Mouse (Mus musculus) MEL (cell line): ENCODE measurements around the gene Npas4. TPM values are rescaled to one million over a fixed set of nuclear protein-coding genes. Genes with fewer than 3 reads are reported as not detected.

Source experiments
- DNase-seq: peaks from one replicate; pipeline ENCODE4 v3.0.0; 2011; ENCODE audit warnings: low read depth, low spot score
- H3K27ac ChIP-seq: 2 replicates; pipeline ENCODE4 v1.5.1; 2012; ENCODE audit warnings: low read depth, mild to moderate bottlenecking, control low read depth, low read length, moderate library complexity; ENCODE audit not compliant: control insufficient read depth
- H3K27me3 ChIP-seq, 2 experiments: fragments of 150-350 bp in 1 of 2; sonication (generic) in 1 of 2; 2 replicates each; pipeline ENCODE4 v1.6.1; 2012; ENCODE audit warnings: low read length in 2 of 2, mild to moderate bottlenecking in 2 of 2, improper control_type of control experiment in 1 of 2, moderate library complexity in 1 of 2; ENCODE audit not compliant: insufficient read depth in 2 of 2, control insufficient read depth in 1 of 2
- H3K36me3 ChIP-seq, 2 experiments: 2 replicates each; pipeline ENCODE4 v1.6.1; 2012 to 2014; ENCODE audit warnings: low read length in 2 of 2, improper control_type of control experiment in 1 of 2, inconsistent platforms in 1 of 2, mild to moderate bottlenecking in 1 of 2; ENCODE audit not compliant: insufficient read depth in 2 of 2, control insufficient read depth in 1 of 2
- H3K4me1 ChIP-seq, 2 experiments: fragments of 150-350 bp in 1 of 2; sonication (generic) in 1 of 2; 2 replicates each; pipeline ENCODE4 v1.6.1; 2012; ENCODE audit warnings: low read length in 2 of 2, improper control_type of control experiment in 1 of 2, mild to moderate bottlenecking in 1 of 2; ENCODE audit not compliant: insufficient read depth in 2 of 2, control insufficient read depth in 1 of 2
- H3K4me3 ChIP-seq, 2 experiments: fragments of 150-350 bp in 1 of 2; sonication (generic) in 1 of 2; 2 replicates each; pipeline ENCODE4 v1.5.1; 2012; ENCODE audit warnings: low read depth in 2 of 2, low read length in 2 of 2, mild to moderate bottlenecking in 2 of 2, moderate library complexity in 2 of 2, control low read depth in 1 of 2, improper control_type of control experiment in 1 of 2; ENCODE audit not compliant: control insufficient read depth in 1 of 2, insufficient read depth in 1 of 2
- H3K79me2 ChIP-seq: 2 replicates; pipeline ENCODE4 v1.6.1; 2012; ENCODE audit warnings: mild to moderate bottlenecking, low read length, moderate library complexity; ENCODE audit not compliant: control insufficient read depth, poor library complexity, insufficient read depth
- H3K9ac ChIP-seq: 2 replicates; pipeline ENCODE4 v1.6.1; 2012; ENCODE audit warnings: low read depth, mild to moderate bottlenecking, control low read depth, low read length, moderate library complexity; ENCODE audit not compliant: control insufficient read depth, poor library complexity, severe bottlenecking
- H3K9me3 ChIP-seq: fragments of 150-350 bp; sonication (generic); replicated peaks from 2 replicates; pipeline ENCODE4 v1.6.1; 2012; ENCODE audit warnings: mild to moderate bottlenecking, low read length, improper control_type of control experiment, moderate library complexity; ENCODE audit not compliant: insufficient read depth
- BHLHE40 ChIP-seq: IDR thresholded peaks from 2 replicates; pipeline ENCODE4 v1.6.1; 2012; ENCODE audit warnings: low read depth, mild to moderate bottlenecking, inconsistent platforms, low read length, improper control_type of control experiment, borderline replicate concordance
- CHD1 ChIP-seq: IDR thresholded peaks from 2 replicates; pipeline ENCODE4 v1.6.1; 2012; ENCODE audit warnings: low read depth, mild to moderate bottlenecking, inconsistent platforms, low read length, improper control_type of control experiment
- CTCF ChIP-seq, 3 experiments: IDR thresholded peaks in 2 of 3; conservative IDR thresholded peaks in 1 of 3; 2 replicates each; pipeline ENCODE4 v1.5.1; 2011 to 2012; ENCODE audit warnings: low read length in 3 of 3, low read depth in 2 of 3, mild to moderate bottlenecking in 2 of 3, improper control_type of control experiment in 1 of 3, inconsistent platforms in 1 of 3, mixed read lengths in 1 of 3, moderate library complexity in 1 of 3; ENCODE audit not compliant: control insufficient read depth in 1 of 3, insufficient read depth in 1 of 3, poor library complexity in 1 of 3, severe bottlenecking in 1 of 3
- E2F4 ChIP-seq: IDR thresholded peaks from 2 replicates; pipeline ENCODE4 v1.6.1; 2011; ENCODE audit warnings: low read depth, low read length, improper control_type of control experiment, borderline replicate concordance
- ELF1 ChIP-seq: IDR thresholded peaks from 2 replicates; pipeline ENCODE4 v1.6.1; 2014; ENCODE audit warnings: low read depth, mild to moderate bottlenecking, inconsistent platforms, low read length, improper control_type of control experiment, moderate library complexity
- ETS1 ChIP-seq: IDR thresholded peaks from 2 replicates; pipeline ENCODE4 v1.6.1; 2012; ENCODE audit warnings: low read depth, mild to moderate bottlenecking, inconsistent platforms, low read length, improper control_type of control experiment, moderate library complexity
- GABPA ChIP-seq: IDR thresholded peaks from 2 replicates; pipeline ENCODE4 v1.6.1; 2012; ENCODE audit warnings: low read depth, mild to moderate bottlenecking, inconsistent platforms, low read length, improper control_type of control experiment, moderate library complexity
- HCFC1 ChIP-seq: IDR thresholded peaks from 2 replicates; pipeline ENCODE4 v1.6.1; 2012; ENCODE audit warnings: low read depth, mild to moderate bottlenecking, inconsistent platforms, low read length, improper control_type of control experiment, moderate library complexity
- JUND ChIP-seq: IDR thresholded peaks from 2 replicates; pipeline ENCODE4 v1.6.1; 2011; ENCODE audit warnings: low read depth, mild to moderate bottlenecking, improper control_type of control experiment, low read length
- KAT2A ChIP-seq: conservative IDR thresholded peaks from 2 replicates; pipeline ENCODE4 v1.6.1; 2012; ENCODE audit warnings: low read depth, low read length, improper control_type of control experiment, inconsistent platforms
- MAFK ChIP-seq: IDR thresholded peaks from 2 replicates; pipeline ENCODE4 v1.6.1; 2011; ENCODE audit warnings: low read depth, mild to moderate bottlenecking, low read length, improper control_type of control experiment, borderline replicate concordance
- MXI1 ChIP-seq: IDR thresholded peaks from 2 replicates; pipeline ENCODE4 v1.6.1; 2011; ENCODE audit warnings: mild to moderate bottlenecking, low read depth, low read length, improper control_type of control experiment
- MYC ChIP-seq: IDR thresholded peaks from 2 replicates; pipeline ENCODE4 v1.6.1; 2011; ENCODE audit warnings: low read depth, mild to moderate bottlenecking, low read length, improper control_type of control experiment, moderate library complexity
- NRF1 ChIP-seq: IDR thresholded peaks from 2 replicates; pipeline ENCODE4 v1.6.1; 2014; ENCODE audit warnings: low read depth, mild to moderate bottlenecking, inconsistent platforms, low read length, improper control_type of control experiment, moderate library complexity; ENCODE audit not compliant: poor library complexity, insufficient read depth, severe bottlenecking
- POLR2AphosphoS2 ChIP-seq: IDR thresholded peaks from 2 replicates; pipeline ENCODE4 v1.6.1; 2011; ENCODE audit warnings: low read length, improper control_type of control experiment
- POLR2AphosphoS5 ChIP-seq: IDR thresholded peaks from 2 replicates; pipeline ENCODE4 v1.6.1; 2012; ENCODE audit warnings: low read depth, borderline replicate concordance, mild to moderate bottlenecking, inconsistent platforms, low read length, moderate library complexity, mixed read lengths
- RAD21 ChIP-seq: IDR thresholded peaks from 2 replicates; pipeline ENCODE4 v1.6.1; 2011; ENCODE audit warnings: mild to moderate bottlenecking, low read depth, low read length, improper control_type of control experiment
- SIN3A ChIP-seq: IDR thresholded peaks from 2 replicates; pipeline ENCODE4 v1.6.1; 2012; ENCODE audit warnings: low read length, improper control_type of control experiment, inconsistent platforms
- SMC3 ChIP-seq: IDR thresholded peaks from 2 replicates; pipeline ENCODE4 v1.6.1; 2011; ENCODE audit warnings: low read depth, low read length, improper control_type of control experiment
- TAL1 ChIP-seq: IDR thresholded peaks from 2 replicates; pipeline ENCODE4 v1.6.1; 2012; ENCODE audit warnings: mild to moderate bottlenecking, inconsistent platforms, low read length, moderate library complexity, mixed read lengths
- TCF12 ChIP-seq: IDR thresholded peaks from 2 replicates; pipeline ENCODE4 v1.6.1; 2014; ENCODE audit warnings: low read depth, mild to moderate bottlenecking, inconsistent platforms, low read length, improper control_type of control experiment, moderate library complexity
- USF1 ChIP-seq: IDR thresholded peaks from 2 replicates; pipeline ENCODE4 v1.6.1; 2014; ENCODE audit warnings: low read depth, mild to moderate bottlenecking, inconsistent platforms, low read length, improper control_type of control experiment, moderate library complexity
- USF2 ChIP-seq, 2 experiments: IDR thresholded peaks; 2 replicates each; pipeline ENCODE4 v1.6.1; 2011 to 2012; ENCODE audit warnings: improper control_type of control experiment in 2 of 2, low read length in 2 of 2, borderline replicate concordance in 1 of 2, inconsistent platforms in 1 of 2, low read depth in 1 of 2, mild to moderate bottlenecking in 1 of 2; ENCODE audit not compliant: insufficient read depth in 1 of 2
- ZC3H11A ChIP-seq: IDR thresholded peaks from 2 replicates; pipeline ENCODE4 v1.6.1; 2012; ENCODE audit warnings: low read depth, mild to moderate bottlenecking, inconsistent platforms, low read length, improper control_type of control experiment
- ZKSCAN1 ChIP-seq: IDR thresholded peaks from 2 replicates; pipeline ENCODE4 v1.6.1; 2012; ENCODE audit warnings: low read depth, mild to moderate bottlenecking, inconsistent platforms, low read length, improper control_type of control experiment, moderate library complexity
- polyA plus RNA-seq, 2 experiments: library from polyadenylated mRNA; stranded (reverse) in 1 of 2; unstranded in 1 of 2; fragments of >175 nt in 1 of 2; fragments of >200 nt in 1 of 2; gene quantifications; 2 replicates each; pipeline versions ENCODE4 v1.2.1 to v1.2.4; 2012; ENCODE audit warnings: low replicate concordance in 2 of 2, low read depth in 1 of 2; ENCODE audit not compliant: insufficient read length in 2 of 2, insufficient read depth in 1 of 2, missing spikeins in 1 of 2
- total RNA-seq: library from RNA; depleted of rRNA; stranded (reverse); fragments of 300-350 nt; gene quantifications from 2 replicates; pipeline ENCODE4 v1.2.3, GENCODE M21; 2012

The Npas4 gene
- total and polyA plus RNA-seq, 3 experiments: not detected

DNA sequence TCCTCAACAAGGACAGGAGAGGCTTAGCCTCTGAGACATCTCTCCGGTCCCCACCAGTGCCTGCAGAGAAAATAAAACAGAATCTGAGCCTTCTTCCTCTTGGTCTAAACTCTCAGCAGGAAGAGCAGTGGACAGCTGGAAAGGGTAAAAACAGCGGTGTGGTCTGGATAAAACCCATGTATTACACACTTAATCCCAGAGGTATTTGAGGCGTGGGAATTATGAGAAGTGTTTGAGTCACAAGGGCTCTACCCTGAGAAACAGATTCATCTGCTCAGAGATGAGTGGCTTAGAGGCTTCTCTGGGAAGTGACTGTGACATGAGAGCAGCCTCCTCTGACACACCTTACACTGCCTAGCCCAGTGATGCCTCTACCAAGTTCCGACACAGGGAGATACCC is 27.5 kb upstream of the Npas4 start:
- H3K4me3 ChIP-seq: no peak overlapping the region
- TF ChIP-seq NRF1 (no peak), GABPA (no peak), ZC3H11A (no peak), MAFK (no peak), USF2 (IDR thresholded peaks at IDR 0.05; ENCODE audit: borderline replicate concordance in 1 of 2, insufficient read depth in 1 of 2, low read depth in 1 of 2, low read length in 2 of 2) (no peak), CTCF (IDR thresholded peaks at IDR 0.05 in 2 of 3, conservative IDR thresholded peaks at IDR 0.05 in 1 of 3; ENCODE audit: control insufficient read depth in 1 of 3, insufficient read depth in 1 of 3, low read depth in 2 of 3, low read length in 3 of 3, poor library complexity in 1 of 3, severe bottlenecking in 1 of 3) (no peak), KAT2A (no peak), TCF12 (no peak), ELF1 (no peak), JUND (no peak), HCFC1 (no peak), TAL1 (no peak), POLR2AphosphoS2 (no peak), SIN3A (no peak), ZKSCAN1 (no peak)
- TF ChIP-seq, all 39 proteins: peak for 0
- no peak overlapping the region for H3K9ac ChIP-seq
- peaks cover 0 to 3% of the 10 kb centered on the region in 2 experiments; a peak in 1 of 4 replicates for H3K36me3 ChIP-seq
- no peaks in the 10 kb centered on the region for H3K79me2 ChIP-seq
- H3K9me3 ChIP-seq: no peaks in the 10 kb centered on the region
- H3K27ac ChIP-seq: no peak overlapping the region
- no peaks in the 10 kb centered on the region for H3K27me3 ChIP-seq
- peaks cover 0 to 8% of the 10 kb centered on the region in 2 experiments; a peak in 2 of 4 replicates for H3K4me1 ChIP-seq
- DNase-seq: no peak

DNA sequence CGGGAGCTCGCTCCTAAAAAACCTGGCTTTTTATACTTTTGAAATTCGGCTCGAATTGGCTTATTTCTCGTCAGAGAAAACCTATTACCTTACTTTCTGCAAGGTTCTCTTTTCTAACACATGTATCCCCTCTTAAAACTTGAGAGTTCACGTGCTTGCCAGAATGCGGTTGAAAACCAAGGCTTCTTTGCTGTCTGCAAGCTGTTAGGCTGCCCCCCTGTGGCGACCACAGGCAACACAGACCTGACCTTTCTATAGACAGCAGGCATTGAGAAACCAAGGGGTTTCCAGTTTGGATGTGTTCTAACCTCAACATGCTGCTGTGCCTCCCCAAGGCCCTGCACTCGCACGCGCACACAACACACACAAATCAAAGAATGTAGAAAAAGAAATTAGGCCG is 26.7 kb upstream of the Npas4 start:
- peaks cover 0 to 8% of the 10 kb centered on the region in 2 experiments; a peak in 2 of 4 replicates for H3K4me1 ChIP-seq
- H3K79me2 ChIP-seq: no peaks in the 10 kb centered on the region
- H3K9me3 ChIP-seq: no peaks in the 10 kb centered on the region
- peak overlapping the region in 1 of 2 experiments; percentile 31; a peak in 1 of 4 replicates for H3K4me3 ChIP-seq
- DNase-seq: peak; percentile 86
- TF ChIP-seq CHD1 (no peak), SMC3 (peak; percentile 56), USF1 (peak; percentile 30; the same call in 1 of the 2 replicates), E2F4 (no peak), ETS1 (no peak), RAD21 (peak; percentile 23), MYC (peak; percentile 75), MXI1 (peak; percentile 74), CTCF (IDR thresholded peaks at IDR 0.05 in 2 of 3, conservative IDR thresholded peaks at IDR 0.05 in 1 of 3; ENCODE audit: control insufficient read depth in 1 of 3, insufficient read depth in 1 of 3, low read depth in 2 of 3, low read length in 3 of 3, poor library complexity in 1 of 3, severe bottlenecking in 1 of 3) (peak; percentile 77 to 83 (median 81)), SIN3A (peak; percentile 45; the same call in 1 of the 2 replicates), BHLHE40 (peak; percentile 78; the same call in 1 of the 2 replicates), POLR2AphosphoS5 (no peak)
- H3K27ac ChIP-seq: no peak overlapping the region
- H3K9ac ChIP-seq: peak overlapping the region; percentile 27
- no peaks in the 10 kb centered on the region; a peak in 1 of 4 replicates for H3K27me3 ChIP-seq
- H3K36me3 ChIP-seq: peaks cover 0 to 3% of the 10 kb centered on the region in 2 experiments; a peak in 1 of 4 replicates
